Mouse (Mus musculus): ENCODE data around the gene Tarbp2. TPM values are rescaled to one million over a fixed set of nuclear protein-coding genes. Genes with fewer than 3 reads are reported as not detected.

Gene Tarbp2
- polyA plus RNA-seq, 1 experiment from 2014 or later = 97.7 TPM

DNA sequence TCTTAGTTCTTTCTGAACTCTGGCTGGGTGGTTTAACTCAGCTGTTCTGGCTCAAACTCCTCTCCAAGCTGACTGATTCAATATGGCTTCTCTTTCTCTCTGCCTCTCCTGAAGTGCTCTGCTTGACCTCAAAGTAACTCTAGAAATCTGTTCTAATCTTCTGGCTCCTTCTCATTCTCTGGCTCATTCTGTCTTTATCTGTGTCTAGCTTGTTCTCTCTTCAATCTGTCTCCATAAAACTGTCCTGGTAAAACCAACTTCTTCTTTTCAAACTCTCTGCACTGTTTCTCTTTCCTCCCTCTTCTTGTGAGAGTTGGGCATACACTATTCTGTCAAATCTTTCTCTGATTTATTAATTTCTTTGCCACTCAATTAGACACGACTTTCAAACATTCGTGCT, 49.9 kb downstream of the Tarbp2 start:
- H3K27me3 ChIP-seq (ENCODE audit: control insufficient read depth, insufficient read depth, low read length) = no peaks in the 10 kb centered on the region
- no peak overlapping the region for H3K9ac ChIP-seq (ENCODE audit: low read depth, low read length)
- no peaks in the 10 kb centered on the region; the same call in 1 of the 2 replicates for H3K36me3 ChIP-seq (ENCODE audit: control insufficient read depth, insufficient read depth, low read length)
- no peak overlapping the region for H3K4me3 ChIP-seq (ENCODE audit: low read depth, low read length)
- whole genome bisulfite sequencing (ENCODE audit: insufficient replicate concordance) = 85% methylated on average over 2 of the region's 2 CpGs
- H3K27ac ChIP-seq (ENCODE audit: low read depth, low read length) = no peak overlapping the region
- no peak overlapping the region for H3K4me2 ChIP-seq
- H3K9me3 ChIP-seq (replicated peaks; ENCODE audit: control insufficient read depth, low read length) = no peaks in the 10 kb centered on the region
- H3K4me1 ChIP-seq (ENCODE audit: control insufficient read depth, insufficient read depth, low read length) = no peaks in the 10 kb centered on the region
- ATAC-seq (replicated peaks; ENCODE audit: insufficient number of reproducible peaks, low FRiP score, low TSS enrichment) = no peak

DNA sequence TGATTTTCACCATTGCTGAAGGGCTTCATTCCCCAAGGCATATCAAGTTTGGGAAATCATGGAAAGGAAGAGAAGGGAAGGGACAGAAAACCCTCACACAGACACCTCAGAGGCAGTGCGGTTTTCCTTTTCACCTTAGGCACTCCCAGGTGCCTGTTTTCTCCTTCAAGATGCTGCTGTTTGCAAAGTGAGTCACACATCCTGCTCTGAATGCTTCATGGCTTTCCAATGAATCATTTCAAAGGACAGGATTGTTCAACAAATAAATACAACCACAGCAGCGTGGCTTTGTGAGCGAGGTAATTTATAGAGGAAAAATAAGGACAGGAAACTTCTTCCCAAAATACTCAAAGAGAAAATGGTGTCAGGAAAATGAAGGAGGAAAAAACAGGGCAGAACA, 54.1 kb downstream of the Tarbp2 start:
- Histone ChIP-seq H3K4me2 (no peak overlapping the region), H3K9ac (ENCODE audit: low read depth, low read length) (no peak overlapping the region), H3K9me3 (replicated peaks; ENCODE audit: control insufficient read depth, low read length) (no peaks in the 10 kb centered on the region), H3K4me1 (ENCODE audit: control insufficient read depth, insufficient read depth, low read length) (no peaks in the 10 kb centered on the region), H3K27me3 (ENCODE audit: control insufficient read depth, insufficient read depth, low read length) (no peaks in the 10 kb centered on the region), H3K27ac (ENCODE audit: low read depth, low read length) (no peak overlapping the region), H3K4me3 (ENCODE audit: low read depth, low read length) (no peak overlapping the region), H3K36me3 (ENCODE audit: control insufficient read depth, insufficient read depth, low read length) (no peaks in the 10 kb centered on the region; the same call in 1 of the 2 replicates)
- WGBS (ENCODE audit: insufficient replicate concordance) = 69% methylated on average over 3 of the region's 3 CpGs
- ATAC-seq (replicated peaks; ENCODE audit: insufficient number of reproducible peaks, low FRiP score, low TSS enrichment) = no peak

Other genes with a start within 250 kb of the Tarbp2 start
- 0.07 TPM in 1 of 2 replicates, not detected in the other for gene Gm9918, start 247.6 kb upstream of the Tarbp2 start, polyA plus RNA-seq (2014; fragmentation: Nextera tagmentation; extraction: Ambion mirVana)
- gene Mfsd5, start 238.7 kb upstream of the Tarbp2 start, polyA plus RNA-seq (2014; fragmentation: Nextera tagmentation; extraction: Ambion mirVana) = 44.4 and 45.3 TPM in 2 replicates
- gene Espl1, start 221.9 kb upstream of the Tarbp2 start, polyA plus RNA-seq (2014; fragmentation: Nextera tagmentation; extraction: Ambion mirVana) = 20.0 and 23.8 TPM in 2 replicates
- gene Pfdn5, start 192.1 kb upstream of the Tarbp2 start, polyA plus RNA-seq (2014; fragmentation: Nextera tagmentation; extraction: Ambion mirVana) = 307 and 350 TPM in 2 replicates
- gene Myg1, start 186.5 kb upstream of the Tarbp2 start, polyA plus RNA-seq (2014; fragmentation: Nextera tagmentation; extraction: Ambion mirVana) = 72.7 and 77.8 TPM in 2 replicates
- 62.9 and 64.9 TPM in 2 replicates for gene Aaas, start 167.4 kb upstream of the Tarbp2 start, polyA plus RNA-seq (2014; fragmentation: Nextera tagmentation; extraction: Ambion mirVana)
- gene Sp7, start 151.0 kb upstream of the Tarbp2 start, polyA plus RNA-seq (2014; fragmentation: Nextera tagmentation; extraction: Ambion mirVana) = 0.20 and 0.52 TPM in 2 replicates
- 7.5 and 8.1 TPM in 2 replicates for gene Sp1, start 112.0 kb upstream of the Tarbp2 start, polyA plus RNA-seq (2014; fragmentation: Nextera tagmentation; extraction: Ambion mirVana)
- 0.93 and 1.2 TPM in 2 replicates for gene Amhr2, start 72.8 kb upstream of the Tarbp2 start, polyA plus RNA-seq (2014; fragmentation: Nextera tagmentation; extraction: Ambion mirVana)
- gene Prr13, start 59.2 kb upstream of the Tarbp2 start, polyA plus RNA-seq (2014; fragmentation: Nextera tagmentation; extraction: Ambion mirVana) = 124 and 139 TPM in 2 replicates
- gene Pcbp2, start 47.7 kb upstream of the Tarbp2 start, polyA plus RNA-seq (2014; fragmentation: Nextera tagmentation; extraction: Ambion mirVana) = 187 and 213 TPM in 2 replicates
- 2.7 TPM in 1 of 2 replicates, not detected in the other for gene Gm10337, start 14.5 kb upstream of the Tarbp2 start, polyA plus RNA-seq (2014; fragmentation: Nextera tagmentation; extraction: Ambion mirVana)
- 10.0 and 10.9 TPM in 2 replicates for gene Map3k12, start 1.1 kb upstream of the Tarbp2 start, polyA plus RNA-seq (2014; fragmentation: Nextera tagmentation; extraction: Ambion mirVana)
- gene Npff, start 6.8 kb downstream of the Tarbp2 start, polyA plus RNA-seq (2014; fragmentation: Nextera tagmentation; extraction: Ambion mirVana) = 0.68 and 1.2 TPM in 2 replicates
- gene Gm28047, start 106.9 kb downstream of the Tarbp2 start, polyA plus RNA-seq (2014; fragmentation: Nextera tagmentation; extraction: Ambion mirVana) = not detected in 2 replicates
- gene Atf7, start 107.3 kb downstream of the Tarbp2 start, polyA plus RNA-seq (2014; fragmentation: Nextera tagmentation; extraction: Ambion mirVana) = 18.8 and 22.1 TPM in 2 replicates
- gene Atp5g2, start 154.2 kb downstream of the Tarbp2 start, polyA plus RNA-seq (2014; fragmentation: Nextera tagmentation; extraction: Ambion mirVana) = 76.3 and 82.0 TPM in 2 replicates
- gene Calcoco1, start 204.0 kb downstream of the Tarbp2 start, polyA plus RNA-seq (2014; fragmentation: Nextera tagmentation; extraction: Ambion mirVana) = 33.7 and 47.8 TPM in 2 replicates